Mouse (Mus musculus): Measurements from ENCODE around the gene Vasn.

Gene Vasn

DNA sequence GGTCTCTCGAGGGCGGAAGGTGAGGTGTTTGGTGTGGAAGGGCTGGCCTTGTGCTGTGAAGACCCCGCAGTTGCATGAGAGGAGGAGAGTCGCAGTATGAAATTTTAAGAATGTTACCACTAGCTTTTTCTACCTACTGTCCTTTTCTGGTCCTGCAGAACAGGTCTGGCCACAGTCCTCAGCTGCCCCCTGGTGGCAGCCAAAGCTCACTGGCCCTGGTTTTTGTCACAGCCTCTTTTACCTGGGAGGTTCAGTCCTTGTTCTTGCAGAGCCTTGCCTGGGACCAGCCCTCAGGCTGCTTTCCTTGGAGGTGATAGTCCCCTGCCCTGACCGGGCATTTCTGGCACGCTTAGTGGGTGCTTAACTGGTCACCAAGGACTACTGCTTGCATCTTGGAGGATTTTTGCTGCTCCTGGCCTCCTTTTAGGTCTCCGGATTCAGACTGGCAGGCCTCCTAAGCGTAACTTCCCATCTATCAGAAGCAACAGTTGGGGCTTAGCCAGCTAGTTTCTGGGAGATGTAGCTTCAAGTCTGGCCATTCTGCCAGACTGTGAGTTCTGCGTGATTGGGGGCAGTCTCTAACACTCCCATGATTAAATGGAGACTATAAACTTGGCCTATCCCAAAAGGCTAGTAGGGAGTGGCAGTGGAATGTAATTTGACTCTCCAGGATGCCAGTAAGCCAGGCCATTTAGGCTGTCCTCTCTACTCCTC is 31.8 kb upstream of the Vasn start:
- peak; percentile 82 for DNase-seq (ENCODE audit: low spot score)

DNA sequence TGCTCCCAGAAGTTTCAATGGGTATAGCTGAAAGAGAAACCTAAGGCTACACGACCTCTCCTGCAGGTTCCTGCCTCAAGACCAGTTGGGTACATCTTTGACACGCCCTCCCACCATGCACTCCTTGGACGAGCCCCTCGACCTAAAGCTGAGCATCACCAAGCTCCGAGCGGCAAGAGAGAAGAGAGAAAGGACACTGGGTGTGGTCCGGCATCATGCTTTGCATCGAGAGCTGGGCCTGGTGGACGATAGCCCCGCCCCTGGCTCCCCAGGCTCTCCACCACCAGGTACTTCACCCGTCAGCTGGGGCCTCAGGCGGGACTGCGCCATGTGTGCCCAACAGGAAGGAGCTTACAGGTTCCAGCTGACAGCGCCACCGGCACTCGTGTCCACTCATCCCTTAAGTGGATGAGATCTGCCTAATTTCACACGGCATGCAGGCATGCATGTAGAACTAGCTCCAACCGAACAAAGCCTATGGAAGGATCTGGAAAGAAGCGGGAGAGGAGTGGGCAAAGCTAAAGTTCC is 31.1 kb upstream of the Vasn start:
- no peak for DNase-seq (ENCODE audit: low spot score)

DNA sequence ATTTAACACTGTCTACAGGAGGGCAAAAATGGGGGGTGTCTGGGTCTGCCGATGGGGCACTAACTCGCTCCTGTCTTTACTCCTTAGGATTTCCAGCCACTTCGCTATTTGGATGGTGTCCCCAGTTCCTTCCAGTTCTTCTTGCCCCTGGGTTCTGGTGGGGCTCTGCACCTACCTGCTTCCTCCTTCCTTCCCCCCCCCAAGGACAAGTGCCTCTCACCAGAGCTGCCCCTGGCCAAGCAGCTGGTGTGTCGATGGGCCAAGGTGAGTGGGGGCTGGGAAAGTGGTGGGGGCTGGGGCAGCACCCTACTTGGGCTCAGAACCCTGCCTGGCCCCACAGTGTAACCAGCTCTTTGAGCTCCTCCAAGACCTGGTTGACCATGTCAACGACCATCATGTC is 28.5 kb upstream of the Vasn start:
- no peak for DNase-seq (ENCODE audit: low spot score)

DNA sequence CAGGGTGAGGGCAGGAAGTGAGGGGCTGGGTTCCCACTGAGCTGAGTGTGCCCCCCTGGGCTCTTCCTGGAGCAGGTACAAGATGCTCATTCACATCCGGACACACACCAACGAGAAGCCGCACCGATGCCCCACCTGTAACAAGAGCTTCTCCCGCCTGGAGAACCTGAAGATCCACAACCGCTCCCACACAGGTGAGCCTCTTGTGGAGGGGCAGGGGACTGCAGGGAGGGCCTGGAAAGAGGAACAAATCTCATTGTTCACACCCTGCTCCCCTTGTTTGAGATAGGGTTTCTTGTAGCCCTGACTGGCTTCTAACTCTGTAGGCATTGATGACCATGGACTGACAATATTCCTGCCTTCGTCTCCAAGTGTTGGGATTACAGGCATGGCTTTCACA is 28.1 kb upstream of the Vasn start:
- no peak for DNase-seq (ENCODE audit: low spot score)

DNA sequence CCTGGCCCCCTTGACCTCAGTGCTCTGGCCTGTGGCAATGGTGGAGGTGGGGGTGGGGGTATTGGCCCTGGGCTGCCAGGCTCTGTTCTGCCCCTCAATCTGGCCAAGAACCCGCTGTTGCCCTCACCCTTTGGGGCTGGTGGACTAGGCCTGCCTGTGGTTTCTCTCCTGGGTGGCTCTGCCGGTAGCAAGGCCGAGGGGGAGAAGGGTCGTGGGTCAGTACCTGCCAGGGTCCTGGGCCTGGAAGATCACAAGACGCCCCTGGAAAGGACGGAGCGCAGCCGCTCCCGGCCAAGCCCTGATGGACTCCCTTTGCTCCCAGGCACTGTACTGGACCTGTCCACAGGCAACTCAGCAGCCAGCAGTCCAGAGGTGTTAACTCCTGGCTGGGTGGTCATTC is 26.0 kb upstream of the Vasn start:
- no peak for DNase-seq (ENCODE audit: low spot score)

DNA sequence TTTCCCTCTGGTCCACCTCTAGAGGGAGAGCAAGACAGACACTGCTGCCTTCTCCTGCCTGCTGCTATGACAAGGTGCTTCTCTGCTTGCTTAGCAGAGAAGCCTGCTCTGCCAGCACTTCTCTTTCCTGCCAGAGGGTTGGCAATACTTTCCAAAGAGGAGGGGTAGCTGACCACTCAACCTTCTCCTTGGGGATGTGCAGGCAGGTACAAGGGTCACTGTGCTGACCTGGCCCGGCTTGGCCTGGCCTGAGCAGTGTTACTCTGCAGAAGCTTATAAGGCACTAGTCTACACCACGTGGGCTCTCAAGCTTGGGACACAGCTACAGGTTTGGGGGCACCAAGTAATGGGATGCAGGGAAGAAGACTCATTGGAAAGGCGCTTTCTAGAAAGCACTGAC is 25.1 kb upstream of the Vasn start:
- DNase-seq (ENCODE audit: low spot score), result no peak

DNA sequence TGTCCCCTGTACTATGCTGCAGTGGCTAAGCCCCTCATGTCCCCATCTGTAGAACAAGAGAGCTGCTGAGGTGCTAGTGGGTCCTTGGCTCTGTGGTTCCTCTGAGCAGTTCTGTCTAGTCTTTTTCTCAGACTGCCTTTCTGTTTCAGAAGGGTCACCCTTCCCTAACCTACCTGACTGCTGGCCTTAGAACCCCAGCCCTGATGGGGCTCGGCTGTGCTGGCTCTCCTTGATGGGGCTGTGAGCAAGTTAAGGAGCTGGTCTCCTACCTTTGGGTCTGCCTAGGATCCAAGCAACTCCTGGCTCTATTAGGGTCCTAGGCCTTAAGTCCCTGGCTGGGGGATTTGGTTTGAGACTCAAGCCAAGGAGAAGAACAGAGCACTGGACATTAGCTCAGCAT is 24.4 kb upstream of the Vasn start:
- DNase-seq (ENCODE audit: low spot score), result no peak

DNA sequence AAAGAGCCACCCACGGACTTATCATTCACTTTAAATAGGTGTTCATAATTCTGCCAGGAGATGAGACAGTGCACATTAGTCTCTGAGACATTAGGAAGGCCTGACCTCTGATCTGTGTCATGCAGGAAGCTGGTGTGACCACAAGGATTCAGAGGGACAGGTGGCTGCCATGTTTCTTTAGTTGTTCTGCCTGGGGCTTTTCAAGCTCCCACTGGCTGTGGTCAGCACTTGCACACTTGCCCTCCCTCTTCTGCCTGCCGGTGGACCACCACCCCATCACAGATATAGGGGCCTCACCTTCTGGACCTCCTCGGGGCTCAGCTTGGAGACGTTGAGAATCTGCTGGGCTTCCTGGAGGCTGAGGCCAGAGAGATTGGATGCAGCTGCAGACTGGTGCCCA is 22.9 kb upstream of the Vasn start:
- DNase-seq (ENCODE audit: low spot score), result no peak

DNA sequence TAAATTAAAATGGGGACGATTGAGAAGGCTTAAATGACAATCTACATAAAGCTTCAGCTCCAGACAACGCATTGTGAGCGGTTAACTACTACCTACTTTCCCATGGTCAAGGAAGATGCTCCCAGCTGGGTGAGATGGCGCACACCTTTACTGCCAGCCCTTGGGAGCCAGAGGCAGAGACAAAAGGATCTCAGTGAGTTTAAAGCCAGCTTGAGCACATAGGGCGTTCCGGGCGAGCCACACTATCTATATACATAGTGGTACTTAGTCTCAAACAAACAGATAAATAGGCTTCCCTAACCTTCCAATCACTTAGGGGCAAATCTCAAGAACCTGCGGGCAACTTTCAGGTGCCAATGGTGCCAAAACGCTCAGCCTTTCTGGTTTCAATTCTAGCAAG is 15.7 kb upstream of the Vasn start:
- DNase-seq (ENCODE audit: low spot score), result no peak

DNA sequence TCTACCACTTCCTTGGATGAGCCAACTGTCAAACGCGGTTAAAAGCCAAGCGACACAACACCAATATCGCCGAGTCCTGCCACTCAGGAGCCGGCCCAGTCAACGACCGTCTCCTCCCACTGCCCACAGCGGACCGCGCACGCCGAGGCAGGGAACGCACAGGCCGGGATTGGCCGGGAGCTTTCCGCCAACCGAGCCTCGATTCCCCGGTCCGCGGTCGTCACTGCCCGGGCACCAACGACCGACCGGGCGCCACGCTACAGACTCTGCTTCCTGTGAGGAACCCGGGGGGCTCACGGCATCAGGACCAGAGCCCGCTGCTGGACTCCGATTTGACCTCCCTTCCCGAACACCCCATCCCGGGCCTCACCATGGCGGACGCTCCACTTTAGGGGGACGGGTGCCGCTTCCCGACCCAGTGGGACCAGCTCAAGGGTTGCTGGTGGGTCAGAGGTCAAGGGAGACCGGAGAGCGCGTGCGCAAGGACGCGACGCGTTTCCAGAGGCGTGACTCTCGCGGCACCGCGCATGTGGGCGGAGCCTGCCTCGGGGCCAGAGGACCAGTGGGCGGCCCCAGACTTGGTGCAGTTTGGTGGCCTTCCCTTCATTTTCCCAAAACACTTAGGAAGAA is 15.1 kb upstream of the Vasn start, which contains the start of gene Pam16:
Gene Pam16, minus strand, starts transcription at position 508 of the 630 bp plus-strand sequence.
- peak; percentile 85 for DNase-seq (ENCODE audit: low spot score)

DNA sequence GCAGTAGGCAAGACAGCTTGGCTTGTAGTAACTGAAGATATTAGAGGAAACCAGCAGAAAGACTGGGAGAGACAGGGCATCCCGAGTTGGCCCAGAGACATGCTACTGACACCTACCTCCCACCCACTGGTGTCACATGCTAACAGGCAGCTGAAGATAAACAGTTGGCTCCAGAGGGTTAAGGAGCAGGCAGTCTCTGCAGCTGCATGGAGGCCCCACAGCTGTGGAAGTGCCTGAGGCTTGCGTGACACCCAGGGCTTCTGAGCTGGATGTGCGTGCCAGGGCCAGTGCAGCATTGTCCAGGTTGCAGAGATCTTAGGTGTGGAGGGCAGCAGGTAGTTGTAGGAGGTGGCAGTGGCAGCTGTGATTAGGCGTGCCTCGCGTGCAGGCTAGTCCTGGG is 12.6 kb upstream of the Vasn start:
- no peak for DNase-seq (ENCODE audit: low spot score)

DNA sequence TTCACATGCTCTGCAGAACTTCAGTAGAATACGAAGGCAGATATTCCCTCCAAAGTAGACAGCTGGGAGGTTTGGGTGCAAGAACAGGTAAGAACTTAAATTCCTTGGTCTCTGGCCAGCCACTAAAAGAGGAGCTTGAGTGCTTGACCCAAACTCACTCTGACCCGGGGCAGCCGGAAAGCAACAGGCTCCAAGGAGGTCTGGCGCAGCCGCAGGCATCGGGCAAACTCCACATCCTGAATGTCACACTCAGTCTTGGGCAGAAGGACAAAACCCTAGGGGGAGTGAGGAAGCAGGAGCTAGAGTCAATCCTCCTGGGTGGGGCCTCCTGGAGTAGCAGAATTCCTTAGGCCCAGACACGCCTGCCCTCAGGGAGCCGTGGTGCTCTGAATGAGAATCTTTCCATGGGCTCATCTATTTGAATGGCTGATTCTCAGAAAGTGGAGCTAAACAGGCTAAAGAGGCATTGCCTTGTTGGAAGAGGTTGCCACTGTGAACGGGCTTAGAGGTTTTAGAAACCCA is 10.8 kb upstream of the Vasn start:
- DNase-seq (ENCODE audit: low spot score), result no peak

DNA sequence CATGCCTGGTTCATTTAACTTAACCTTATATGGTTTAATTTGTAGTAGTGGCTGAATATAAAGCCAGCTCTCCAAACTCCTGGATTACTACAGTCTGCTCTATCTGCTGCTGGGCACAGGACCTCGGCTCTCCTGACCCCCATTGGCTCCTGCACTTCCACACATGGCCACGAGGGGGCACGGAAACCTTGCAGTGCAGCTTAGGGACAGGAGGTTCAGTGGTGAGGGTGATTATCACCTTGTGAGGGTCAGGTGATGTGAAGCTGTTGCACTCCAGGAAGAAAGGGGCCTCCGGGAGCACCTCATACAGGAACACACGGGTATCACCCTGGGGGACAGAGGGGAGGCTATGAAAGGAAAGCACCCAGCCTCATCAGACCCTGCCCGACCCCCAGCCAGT is 9.8 kb upstream of the Vasn start:
- DNase-seq (ENCODE audit: low spot score), result peak; percentile 73

DNA sequence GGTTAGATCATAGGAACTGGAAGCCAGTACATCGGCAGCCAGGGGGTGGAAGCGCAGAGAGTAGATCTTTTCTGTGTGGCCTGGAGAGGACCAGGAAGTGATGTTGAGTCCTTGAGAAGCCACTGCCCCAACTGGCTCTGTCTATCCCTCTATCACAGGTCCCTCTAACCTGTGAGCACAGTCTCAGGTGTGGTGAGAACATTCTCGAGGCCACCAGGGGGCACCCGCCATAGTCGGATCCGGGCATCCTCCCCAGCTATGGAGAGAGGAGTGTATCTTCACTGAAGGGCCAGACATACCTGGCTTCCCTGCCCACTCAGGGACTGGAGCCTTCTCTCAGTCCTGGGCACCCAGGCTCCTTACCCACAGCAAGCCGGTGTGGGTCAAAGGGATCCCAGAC is 7.7 kb upstream of the Vasn start:
- DNase-seq (ENCODE audit: low spot score), result peak; percentile 14

DNA sequence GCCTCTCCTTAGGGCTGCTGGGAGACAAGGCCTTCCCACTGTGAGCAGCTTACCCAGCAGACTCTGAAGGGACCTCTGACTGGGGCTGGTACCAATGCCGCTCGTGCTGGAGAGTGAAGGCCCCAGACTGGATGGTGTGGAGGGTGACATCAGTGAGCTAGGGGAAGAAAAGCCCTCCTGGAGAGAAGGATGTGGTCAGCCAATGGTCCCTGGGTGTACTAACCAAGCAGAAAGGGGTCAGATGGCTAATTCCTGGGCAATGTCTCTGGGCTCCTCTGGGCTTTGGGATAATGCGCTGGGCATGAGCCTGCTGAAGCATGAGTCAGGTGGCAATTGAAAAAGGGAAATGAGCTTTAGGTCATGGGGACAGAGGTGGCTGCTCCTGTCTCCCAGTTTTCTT is 6.1 kb upstream of the Vasn start:
- no peak for DNase-seq (ENCODE audit: low spot score)

DNA sequence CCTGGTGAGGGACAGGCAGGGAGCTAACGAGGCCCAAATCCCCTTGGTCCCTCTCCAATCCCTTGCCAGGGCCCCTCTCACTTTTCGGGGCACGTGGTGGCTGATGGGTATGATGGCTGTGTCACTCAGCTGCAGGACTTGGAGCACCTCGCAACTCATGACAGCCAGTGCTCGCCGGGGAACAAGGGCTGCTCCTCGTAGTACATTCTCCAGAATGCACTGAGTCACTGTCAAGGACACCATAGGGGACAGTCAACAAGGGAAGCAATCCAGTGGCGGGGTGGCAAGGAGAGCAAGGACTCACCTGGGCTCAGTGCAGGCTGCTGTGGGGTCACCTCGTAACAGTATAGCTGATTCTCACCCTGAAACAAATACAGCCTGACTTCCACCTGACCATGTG is 5.1 kb upstream of the Vasn start:
- DNase-seq (ENCODE audit: low spot score), result no peak

DNA sequence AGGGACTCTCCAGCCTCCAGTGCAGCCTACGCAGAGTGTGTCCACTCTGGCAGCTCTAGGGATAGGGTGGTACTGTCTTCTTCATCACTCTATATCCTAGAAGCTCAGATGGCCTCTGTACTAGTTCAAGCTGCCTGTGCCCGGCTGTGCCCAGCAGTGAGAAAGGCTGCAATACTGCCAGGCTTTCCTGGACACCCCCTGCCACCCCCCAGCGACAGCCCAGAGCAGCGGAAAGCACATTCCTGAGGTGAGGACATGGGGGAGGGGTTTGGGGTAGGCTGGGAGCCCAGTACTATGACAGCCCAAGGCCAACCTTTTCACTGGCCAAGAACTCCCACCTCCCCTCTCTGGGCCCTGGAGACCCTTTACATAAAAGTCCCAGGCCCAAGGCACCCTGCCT is 4.0 kb upstream of the Vasn start:
- DNase-seq (ENCODE audit: low spot score), result no peak

DNA sequence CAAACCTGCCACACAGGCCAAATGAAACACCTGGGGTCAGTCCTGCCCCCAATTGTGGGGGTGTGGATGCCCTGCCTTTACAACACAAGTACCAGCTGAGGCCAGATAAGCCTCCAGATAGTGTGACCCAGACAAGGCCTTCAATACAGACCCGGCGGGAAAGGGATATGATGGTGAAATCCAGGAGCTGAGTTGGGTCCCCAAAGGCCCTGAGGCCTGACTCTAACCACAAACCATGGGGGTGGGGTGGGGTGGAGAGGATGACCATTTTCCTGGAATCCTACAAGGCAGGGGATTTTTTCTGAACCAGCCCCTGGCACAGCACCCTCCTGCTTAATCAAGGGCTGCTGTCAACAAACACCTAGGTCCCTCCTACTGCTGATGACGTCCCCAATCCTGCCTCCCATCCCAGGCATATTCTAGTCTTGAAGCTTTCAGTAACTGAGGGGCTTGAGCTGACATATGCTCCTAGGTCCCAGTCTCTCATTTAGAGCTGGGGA is 800 bp upstream of the Vasn start:
- no peak for DNase-seq (ENCODE audit: low spot score)

DNA sequence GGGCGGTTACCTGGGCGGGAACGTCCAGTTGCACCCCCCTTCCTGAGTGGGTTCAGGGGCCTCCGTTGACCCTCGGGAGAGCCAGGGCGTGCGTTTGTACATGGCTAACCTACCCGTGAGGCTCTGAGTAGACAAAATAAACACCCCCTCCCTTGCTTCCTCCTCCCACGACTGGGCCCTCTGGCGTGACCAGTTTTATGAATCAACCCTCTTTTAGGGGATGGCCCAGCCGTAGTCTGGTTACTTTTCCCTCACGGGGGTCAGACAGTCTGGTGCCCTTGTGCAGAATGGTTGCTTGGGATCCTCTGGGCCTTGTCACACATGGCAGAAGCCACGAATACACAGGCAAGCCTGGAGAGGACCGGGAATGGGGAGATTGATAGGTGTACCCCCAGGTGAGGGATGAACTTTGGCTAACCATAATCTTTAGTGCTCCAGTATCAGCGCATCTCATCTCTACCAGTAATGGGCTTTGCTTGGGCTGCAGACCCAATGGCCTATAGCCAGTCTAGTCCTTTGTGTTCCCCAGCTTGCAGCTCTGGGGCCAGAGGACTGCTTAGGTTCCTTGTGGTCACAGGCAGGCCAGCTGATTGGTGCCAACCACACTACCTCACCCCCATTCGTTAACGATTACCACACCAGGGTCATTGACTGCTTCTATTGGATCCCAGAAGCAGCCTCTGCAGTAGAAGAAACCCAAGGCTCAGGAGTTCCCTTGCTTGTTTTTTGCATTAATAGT is 695 bp downstream of the Vasn start:
- no peak for DNase-seq (ENCODE audit: low spot score)

DNA sequence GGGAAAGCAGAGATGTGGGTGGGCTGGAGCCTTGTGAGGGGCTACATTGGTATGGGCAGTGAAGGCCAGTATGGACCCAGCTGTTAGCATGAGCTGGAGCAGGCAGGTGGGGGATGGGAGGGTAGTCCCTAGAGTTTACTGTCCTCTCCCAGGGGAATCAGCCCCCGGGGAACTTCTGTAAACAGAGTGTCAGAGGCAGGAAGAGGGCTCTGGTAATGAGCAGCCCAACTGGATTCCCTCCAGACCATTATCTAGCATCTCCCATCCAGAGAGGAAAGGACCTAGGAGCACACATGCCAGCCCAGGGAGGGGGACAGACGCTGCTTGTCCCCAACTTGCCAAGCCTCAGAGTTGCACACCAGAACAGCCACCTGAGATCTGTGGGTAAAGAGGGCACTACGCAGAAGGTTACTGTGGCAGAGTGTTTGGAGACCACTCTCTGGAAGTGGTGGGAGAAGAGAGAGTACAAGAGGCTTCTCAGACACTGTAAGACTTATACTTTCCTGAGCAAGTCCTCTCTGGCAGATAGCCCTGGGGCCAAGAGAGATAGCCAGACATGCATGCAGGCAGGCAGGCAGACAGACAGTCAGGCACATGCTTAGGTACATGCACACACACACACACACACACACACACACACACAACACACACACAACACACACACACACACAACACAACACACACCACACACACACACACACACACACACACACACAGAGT is 1.5 kb downstream of the Vasn start:
- no peak for DNase-seq (ENCODE audit: low spot score)

DNA sequence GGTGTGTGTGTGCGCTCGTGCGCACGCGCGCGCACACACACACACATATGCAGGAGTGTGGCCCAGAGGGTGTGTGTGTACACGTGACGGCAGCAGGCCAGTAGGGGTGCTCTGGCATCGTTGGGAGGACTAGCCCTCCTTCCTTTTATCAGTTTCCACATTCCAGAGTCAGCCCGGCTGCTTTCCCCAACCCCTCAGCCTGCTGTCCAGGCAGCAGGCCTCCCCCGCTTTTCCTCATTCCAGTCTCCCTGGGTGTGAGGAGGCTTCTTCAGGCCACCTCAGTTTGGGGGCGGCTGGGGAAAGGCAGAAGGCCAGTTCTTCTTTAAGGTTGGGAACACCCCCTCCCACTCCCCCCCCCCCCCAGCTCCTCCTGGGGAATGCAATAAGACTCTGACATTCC is 2.4 kb downstream of the Vasn start:
- DNase-seq (ENCODE audit: low spot score), result no peak

DNA sequence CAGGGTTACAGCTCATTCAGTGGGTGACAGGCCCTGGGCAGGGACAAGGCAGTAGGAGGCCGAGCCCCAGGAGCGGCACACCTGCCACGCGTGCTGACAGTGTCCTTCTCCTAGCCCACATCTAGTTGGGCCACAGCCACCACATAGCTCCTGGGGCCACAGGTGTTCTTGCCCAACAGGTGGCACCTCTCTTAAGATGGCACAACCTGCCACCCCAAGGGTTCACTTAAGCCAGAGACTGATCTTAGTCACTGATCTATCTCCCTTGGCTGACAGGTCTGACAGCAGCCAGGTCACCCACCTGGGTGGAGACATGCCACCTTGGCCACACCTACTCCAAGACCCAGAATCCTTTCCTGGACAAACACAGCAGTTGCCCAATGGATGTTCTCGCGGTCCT is 3.2 kb downstream of the Vasn start:
- no peak for DNase-seq (ENCODE audit: low spot score)

All from T-cell, adult 2 months (primary cell).